In the genomic region with DNA sequence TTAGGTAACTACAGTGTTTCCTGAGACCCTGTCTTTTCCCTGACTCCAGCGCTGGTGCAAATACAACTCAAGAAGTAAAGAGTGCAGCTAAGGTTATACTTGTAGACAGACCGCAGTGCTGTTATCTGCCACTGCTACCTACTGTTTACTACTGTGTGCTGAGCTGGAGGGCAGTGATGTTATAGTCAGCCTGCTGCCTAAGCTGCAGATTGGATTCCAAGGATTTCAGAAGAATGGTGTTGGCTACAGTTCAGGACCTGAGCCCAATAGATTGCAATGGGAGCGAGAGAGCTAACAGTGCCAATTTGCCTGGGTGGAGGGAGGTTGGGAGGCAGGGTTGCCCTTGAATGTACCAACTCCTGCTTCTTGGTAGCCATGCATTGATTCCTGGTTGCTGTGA, we compare ENCODE assay signal across 19 mouse cellular contexts. TPM values are rescaled to one million over a fixed set of nuclear protein-coding genes. Genes with fewer than 3 reads are reported as not detected.
DNase-seq lines count a peak whose midpoint lies in the region; TF ChIP-seq lines count a peak whose summit lies in the region.
"Had no signal": no experiment of that assay in that cellular context is flagged by ENCODE, and none has a peak within 500 bp of the region (broad histone marks: within the 10 kb centered on the region; RNA-seq: fewer than 3 reads in every experiment).

No protein-coding gene starts in this region.

- DNase-seq in cerebellum, adult 9-10 months, result peak; percentile 63
- DNase-seq in cerebellum, adult 11-12 months, result no peak
- DNase-seq in left cerebral cortex, postnatal 4 days, result peak; percentile 9
- no peak for DNase-seq in left cerebral cortex, adult 2 months (ENCODE audit: extremely low spot score in 1 of 2, low spot score in 2 of 2)
- peak; percentile 69 for DNase-seq in adipocyte (ENCODE audit: low spot score)
- DNase-seq in brain, adult 2 months (ENCODE audit: low read depth, low spot score), result peak; percentile 54
- no peak for DNase-seq in left cerebral cortex, adult 11 months (ENCODE audit: low spot score)
- DNase-seq in left cerebral cortex, adult 8-10 months (ENCODE audit: low spot score in 2 of 2), result no peak
- DNase-seq: gastrocnemius, postnatal 10 days; kidney, postnatal 36 days; liver, postnatal 0 days; right cerebral cortex, postnatal 14 days; spleen, adult 18-20 months; thymus, adult 18-20 months; thymus, postnatal 4 days had no signal

- TF ChIP-seq CTCF in left cerebral cortex, adult 2 months (IDR thresholded peaks at IDR 0.05), result no peak

- intact Hi-C loops in left cerebral cortex, postnatal 4 days (cut with DNase I), result no loop called here
- intact Hi-C loops in left cerebral cortex, adult 2 months (cut with DNase I), result no loop called here

- H3K27ac ChIP-seq in left cerebral cortex, adult 2 months, result no peak overlapping the region
- H3K27ac ChIP-seq: embryonic facial prominence, embryonic 15.5 days; hindbrain, embryonic 10.5 days; kidney, embryonic 15.5 days; macrophage had no signal

- H3K4me3 ChIP-seq in left cerebral cortex, adult 2 months, result no peak overlapping the region
- H3K4me3 ChIP-seq: embryonic facial prominence, embryonic 15.5 days; hindbrain, embryonic 10.5 days; kidney, embryonic 15.5 days had no signal

RNA-seq across cellular contexts. Expression of a gene that starts 25.5 kb away (rescaled TPM):
- 10 to 100 TPM; 26.0 to 27.0 TPM for total RNA-seq in left cerebral cortex, postnatal 4 days (2021)
- 10 to 100 TPM; 23.1 to 24.5 TPM for total RNA-seq in left cerebral cortex, adult 2 months (2021)
- 10 to 100 TPM; 16.5 to 20.0 (median 17.2) TPM for total RNA-seq in left cerebral cortex, adult 8-10 months (2022)

Comparison
In these comparisons a context has a peak if more than half of its experiments do, and no peak if none do; other contexts are left out.
1. DNase-seq: peak in cerebellum, adult 9-10 months (single experiment), left cerebral cortex, postnatal 4 days (single experiment), adipocyte (single experiment) and brain, adult 2 months (single experiment); none in cerebellum, adult 11-12 months (single experiment), left cerebral cortex, adult 2 months (0 of 2), left cerebral cortex, adult 11 months (single experiment) and left cerebral cortex, adult 8-10 months (0 of 2).